Mouse (Mus musculus) lung, embryonic 16.5 days (tissue): ENCODE data around the gene Cdk2ap2. TPM values are rescaled to one million over a fixed set of nuclear protein-coding genes. Genes with fewer than 3 reads are reported as not detected.
A peak's percentile ranks its signal among the peaks of the same experiment; 100 is the strongest.
"Not testable (repeated sequence)": the region's sequence is repeated elsewhere in the genome, so short reads cannot be mapped to it uniquely, and the experiment has no call there.

Experiments
- ATAC-seq: fragments of 200-750 bp; cut with Nextera tagmentation; 2 replicates; pipeline ENCODE4 v1.8.0; 2017; ENCODE audit warnings: low read depth, mild to moderate bottlenecking, moderate library complexity
- H3K27ac ChIP-seq: fragments of 300-500 bp; sonication (generic); 2 replicates; pipeline ENCODE4 v1.5.1; 2014; ENCODE audit warnings: mild to moderate bottlenecking, control low read depth, low read length
- H3K27me3 ChIP-seq: fragments of 300-500 bp; sonication (generic); 2 replicates; pipeline ENCODE4 v1.6.1; 2014; ENCODE audit warnings: low read depth, low read length, mixed read lengths; ENCODE audit not compliant: control insufficient read depth, insufficient read depth
- H3K36me3 ChIP-seq: fragments of 300-500 bp; sonication (generic); 2 replicates; pipeline ENCODE4 v1.6.1; 2014; ENCODE audit warnings: low read length; ENCODE audit not compliant: control insufficient read depth, insufficient read depth
- H3K4me1 ChIP-seq: fragments of 300-500 bp; sonication (generic); replicated peaks from 2 replicates; pipeline ENCODE4 v1.6.1; 2014; ENCODE audit warnings: low read length, mixed read lengths; ENCODE audit not compliant: control insufficient read depth, insufficient read depth
- H3K4me2 ChIP-seq: fragments of 300-500 bp; sonication (generic); 2 replicates; pipeline ENCODE4 v1.6.1; 2014; ENCODE audit warnings: low read depth, low read length, control low read depth
- H3K4me3 ChIP-seq: fragments of 300-500 bp; sonication (generic); 2 replicates; pipeline ENCODE4 v1.5.1; 2014; ENCODE audit warnings: mild to moderate bottlenecking, low read length, control low read depth
- H3K9ac ChIP-seq: fragments of 300-500 bp; sonication (generic); 2 replicates; pipeline ENCODE4 v1.6.1; 2014; ENCODE audit warnings: low read length, control low read depth
- H3K9me3 ChIP-seq: fragments of 300-500 bp; sonication (generic); 2 replicates; pipeline ENCODE4 v1.6.1; 2016; ENCODE audit warnings: low read length; ENCODE audit not compliant: control insufficient read depth
- WGBS: fragments of 180-500 bp; shearing (Covaris S2); extraction: QIAGEN DNeasy Blood & Tissue Kit; methylation state at CpG from one replicate; pipeline ENCODE4 v1.1.7; 2014; 5-methylcytosine and 5-hydroxymethylcytosine counted together
- polyA plus RNA-seq: library from polyadenylated mRNA; unstranded; fragments of >200 nt; fragmentation: Nextera tagmentation; extraction: Ambion mirVana; gene quantifications from 2 replicates; pipeline ENCODE4 v1.2.1, GENCODE M21; 2015

The Cdk2ap2 gene
- polyA plus RNA-seq, 1 experiment from 2014 or later: 111 TPM

- H3K4me3 ChIP-seq, H3K9ac ChIP-seq, ATAC-seq, H3K9me3 ChIP-seq, H3K27me3 ChIP-seq, H3K36me3 ChIP-seq, H3K27ac ChIP-seq, H3K4me2 ChIP-seq, H3K4me1 ChIP-seq: not testable (repeated sequence)
- 69% methylated on average over 2 of the region's 4 CpGs for WGBS
Observed at GRCm38 (mm10) chr19:4063357-4063756, 33.6 kb upstream of the Cdk2ap2 start.

GRCm38 (mm10) chr19:4064501-4064900 lies 32.5 kb upstream of the Cdk2ap2 start:
- not testable (repeated sequence) for H3K4me3 ChIP-seq, H3K27me3 ChIP-seq, H3K36me3 ChIP-seq, H3K9ac ChIP-seq, H3K27ac ChIP-seq, H3K9me3 ChIP-seq, H3K4me1 ChIP-seq, ATAC-seq, H3K4me2 ChIP-seq
- no CpG with 5 or more reads among the region's 11 CpGs for WGBS

GRCm38 (mm10) chr19:4066280-4066679 lies 30.7 kb upstream of the Cdk2ap2 start:
- H3K4me3 ChIP-seq: no peak overlapping the region
- H3K9me3 ChIP-seq: no peaks in the 10 kb centered on the region
- no peak overlapping the region for H3K4me2 ChIP-seq
- H3K9ac ChIP-seq: no peak overlapping the region
- no peak overlapping the region for H3K27ac ChIP-seq
- no peak for ATAC-seq
- no peaks in the 10 kb centered on the region for H3K4me1 ChIP-seq
- peaks cover 2% of the 10 kb centered on the region for H3K27me3 ChIP-seq
- 78% methylated on average over 6 of the region's 6 CpGs for WGBS
- no peaks in the 10 kb centered on the region for H3K36me3 ChIP-seq

GRCm38 (mm10) chr19:4066877-4067276 lies 30.1 kb upstream of the Cdk2ap2 start:
- H3K4me3 ChIP-seq: no peak overlapping the region
- H3K4me1 ChIP-seq: no peaks in the 10 kb centered on the region
- ATAC-seq: peak; percentile 28; the same call in 1 of the 2 replicates
- no peak overlapping the region for H3K4me2 ChIP-seq
- no peak overlapping the region for H3K9ac ChIP-seq
- peaks cover 2% of the 10 kb centered on the region for H3K27me3 ChIP-seq
- H3K27ac ChIP-seq: no peak overlapping the region
- H3K9me3 ChIP-seq: no peaks in the 10 kb centered on the region
- no peaks in the 10 kb centered on the region for H3K36me3 ChIP-seq

- not testable (repeated sequence) for H3K9ac ChIP-seq, H3K27me3 ChIP-seq, H3K4me2 ChIP-seq, H3K27ac ChIP-seq, H3K36me3 ChIP-seq, H3K4me3 ChIP-seq, H3K9me3 ChIP-seq, ATAC-seq, H3K4me1 ChIP-seq
- WGBS: 86% methylated on average over 2 of the region's 2 CpGs
Observed at GRCm38 (mm10) chr19:4068242-4068641, 28.7 kb upstream of the Cdk2ap2 start.

- H3K36me3 ChIP-seq: no peaks in the 10 kb centered on the region
- no peak for ATAC-seq
- no peak overlapping the region for H3K9ac ChIP-seq
- no peak overlapping the region for H3K27ac ChIP-seq
- H3K4me1 ChIP-seq: no peaks in the 10 kb centered on the region
- H3K27me3 ChIP-seq: peaks cover 4% of the 10 kb centered on the region
- H3K9me3 ChIP-seq: no peaks in the 10 kb centered on the region
- H3K4me2 ChIP-seq: no peak overlapping the region
- no peak overlapping the region for H3K4me3 ChIP-seq
- 49% methylated on average over 15 of the region's 15 CpGs for WGBS
Observed at GRCm38 (mm10) chr19:4068717-4069410, 28.1 kb upstream of the Cdk2ap2 start.

- H3K27ac ChIP-seq: no peak overlapping the region
- H3K27me3 ChIP-seq: peaks cover 4% of the 10 kb centered on the region
- no peaks in the 10 kb centered on the region for H3K9me3 ChIP-seq
- no peak overlapping the region for H3K4me2 ChIP-seq
- 70% methylated on average over 15 of the region's 15 CpGs for WGBS
- H3K36me3 ChIP-seq: no peaks in the 10 kb centered on the region
- no peak overlapping the region for H3K9ac ChIP-seq
- no peak for ATAC-seq
- no peak overlapping the region for H3K4me3 ChIP-seq
- no peaks in the 10 kb centered on the region for H3K4me1 ChIP-seq
Observed at GRCm38 (mm10) chr19:4070311-4070710, 26.7 kb upstream of the Cdk2ap2 start.

- WGBS: 78% methylated on average over 8 of the region's 8 CpGs
Observed at GRCm38 (mm10) chr19:4070756-4071155, 26.2 kb upstream of the Cdk2ap2 start.

GRCm38 (mm10) chr19:4071406-4071805 lies 25.6 kb upstream of the Cdk2ap2 start:
- no peak overlapping the region for H3K9ac ChIP-seq
- ATAC-seq: no peak
- H3K27ac ChIP-seq: no peak overlapping the region
- no peaks in the 10 kb centered on the region for H3K4me1 ChIP-seq
- peaks cover 4% of the 10 kb centered on the region for H3K27me3 ChIP-seq
- WGBS: 92% methylated on average over 6 of the region's 6 CpGs
- H3K4me2 ChIP-seq: no peak overlapping the region
- H3K9me3 ChIP-seq: no peaks in the 10 kb centered on the region
- no peaks in the 10 kb centered on the region for H3K36me3 ChIP-seq
- H3K4me3 ChIP-seq: no peak overlapping the region

More at GRCm38 (mm10) chr19:4070756-4071155, 26.2 kb upstream of the Cdk2ap2 start:
- no peaks in the 10 kb centered on the region for H3K36me3 ChIP-seq
- H3K9ac ChIP-seq: no peak overlapping the region
- H3K9me3 ChIP-seq: no peaks in the 10 kb centered on the region
- H3K4me2 ChIP-seq: no peak overlapping the region
- no peak overlapping the region for H3K4me3 ChIP-seq
- H3K27ac ChIP-seq: no peak overlapping the region
- H3K27me3 ChIP-seq: peaks cover 4% of the 10 kb centered on the region
- no peak for ATAC-seq
- H3K4me1 ChIP-seq: no peaks in the 10 kb centered on the region
